Mouse (Mus musculus): Measurements from ENCODE around the gene Arl4d. TPM values are rescaled to one million over a fixed set of nuclear protein-coding genes. Genes with fewer than 3 reads are reported as not detected.

Gene Arl4d
- polyA plus RNA-seq, 1 experiment from 2014 or later = 8.1 TPM

DNA sequence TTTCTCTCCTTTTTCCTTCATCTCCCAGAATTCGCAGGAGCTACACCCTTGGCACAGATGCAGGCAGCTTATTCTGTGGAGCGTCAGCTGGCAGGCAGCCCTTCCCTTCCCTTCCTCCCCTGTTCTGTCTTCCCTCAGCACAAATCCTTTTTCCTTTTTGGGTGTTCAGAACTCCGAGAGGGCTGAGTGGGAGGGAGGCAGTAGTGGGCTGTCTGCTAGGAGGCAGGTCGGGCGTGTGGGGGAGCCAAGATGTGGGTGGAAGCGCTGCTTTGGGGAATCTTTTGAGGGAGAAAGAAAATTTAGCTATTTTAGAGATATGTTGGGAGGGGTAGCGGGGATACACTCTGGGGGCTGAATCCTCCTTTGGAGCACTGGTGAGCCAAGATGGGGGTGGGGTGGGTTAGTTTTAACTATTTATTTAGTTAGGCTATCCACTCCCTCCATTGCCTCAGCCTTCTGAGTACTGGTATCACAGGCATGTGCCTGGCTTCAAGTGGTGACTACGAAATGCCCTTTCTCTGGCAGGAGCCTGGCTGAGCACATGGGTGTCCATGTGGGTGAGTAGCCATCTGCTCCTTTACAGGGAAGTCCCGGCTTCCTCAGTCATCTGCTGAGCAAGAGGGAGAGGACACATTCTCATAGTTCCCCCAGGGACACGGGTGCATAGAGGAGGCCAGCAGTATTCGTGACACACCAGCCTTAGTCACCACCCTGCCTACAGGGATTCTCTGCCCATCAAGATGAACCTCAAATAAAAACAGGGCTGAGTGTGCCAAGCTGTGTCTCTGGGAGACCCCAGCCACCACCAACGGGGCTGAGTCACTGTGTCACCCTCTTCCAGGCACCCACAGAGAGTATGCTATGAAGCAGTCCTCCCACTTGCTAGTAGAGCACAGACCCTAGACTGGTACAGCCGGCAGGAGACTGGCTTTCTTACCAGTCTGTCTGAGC, 22.3 kb downstream of the Arl4d start:
- Histone ChIP-seq H3K27me3 (replicated peaks) (no peaks in the 10 kb centered on the region), H3K4me2 (no peak overlapping the region), H3K4me3 (replicated peaks) (no peak overlapping the region), H3K9me3 (replicated peaks) (no peaks in the 10 kb centered on the region), H3K27ac (replicated peaks) (peak overlapping the region; percentile 45; the same call in 1 of the 2 replicates), H3K36me3 (no peaks in the 10 kb centered on the region), H3K9ac (replicated peaks) (no peak overlapping the region), H3K4me1 (peaks cover 24% of the 10 kb centered on the region)
- 56% methylated on average over 13 of the region's 13 CpGs for whole genome bisulfite sequencing
- ATAC-seq (ENCODE audit: low FRiP score) = no peak

GRCm38 (mm10) chr11:101689701-101690113, 24.4 kb downstream of the Arl4d start:
- Histone ChIP-seq H3K4me2 (no peak overlapping the region), H3K36me3 (no peaks in the 10 kb centered on the region), H3K27me3 (replicated peaks) (no peaks in the 10 kb centered on the region), H3K27ac (replicated peaks) (no peak overlapping the region), H3K9me3 (replicated peaks) (no peaks in the 10 kb centered on the region), H3K4me3 (replicated peaks) (no peak overlapping the region), H3K9ac (replicated peaks) (no peak overlapping the region), H3K4me1 (peaks cover 24% of the 10 kb centered on the region)
- 31% methylated on average over 10 of the region's 10 CpGs for WGBS
- ATAC-seq (ENCODE audit: low FRiP score) = no peak

DNA sequence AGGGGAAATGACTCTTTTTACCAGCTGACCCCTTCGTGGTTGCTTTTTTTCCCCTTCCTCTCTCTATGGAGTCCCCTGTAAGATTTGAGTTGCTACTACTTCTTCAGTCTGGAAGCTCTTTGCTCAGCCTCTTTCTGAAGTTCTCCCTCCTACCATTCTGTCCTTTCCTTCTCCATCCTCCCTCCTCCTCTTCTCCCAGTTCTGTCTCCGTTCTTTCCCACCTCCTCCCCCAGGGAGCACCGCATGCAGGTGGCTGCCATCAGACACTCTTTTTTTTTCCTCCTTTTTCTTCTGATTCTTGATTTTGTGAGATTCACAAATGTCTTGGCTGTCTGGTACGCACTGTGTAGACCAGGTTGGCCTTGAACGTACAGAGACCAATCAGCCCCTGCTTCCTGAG, 25.0 kb downstream of the Arl4d start:
- no peak overlapping the region for H3K27ac ChIP-seq (replicated peaks)
- H3K27me3 ChIP-seq (replicated peaks) = no peaks in the 10 kb centered on the region
- no peaks in the 10 kb centered on the region for H3K36me3 ChIP-seq
- H3K4me1 ChIP-seq = peaks cover 27% of the 10 kb centered on the region
- no peaks in the 10 kb centered on the region for H3K9me3 ChIP-seq (replicated peaks)
- H3K4me3 ChIP-seq (replicated peaks) = no peak overlapping the region
- no peak overlapping the region for H3K9ac ChIP-seq (replicated peaks)
- H3K4me2 ChIP-seq = no peak overlapping the region
- no peak for ATAC-seq (ENCODE audit: low FRiP score)
- WGBS = 72% methylated on average over 5 of the region's 5 CpGs

GRCm38 (mm10) chr11:101695906-101696661, 30.7 kb downstream of the Arl4d start:
- ATAC-seq (ENCODE audit: low FRiP score) = peak; percentile 68
- no peaks in the 10 kb centered on the region for H3K27me3 ChIP-seq (replicated peaks)
- peak overlapping the region; percentile 43 for H3K9ac ChIP-seq (replicated peaks)
- 2% methylated on average over 20 of the region's 20 CpGs for WGBS
- peaks cover 26% of the 10 kb centered on the region for H3K4me1 ChIP-seq
- peak overlapping the region; percentile 24 for H3K4me3 ChIP-seq (replicated peaks)
- no peaks in the 10 kb centered on the region for H3K9me3 ChIP-seq (replicated peaks)
- H3K27ac ChIP-seq (replicated peaks) = peak overlapping the region; percentile 74
- H3K36me3 ChIP-seq = no peaks in the 10 kb centered on the region
- H3K4me2 ChIP-seq = peak overlapping the region; percentile 57

DNA sequence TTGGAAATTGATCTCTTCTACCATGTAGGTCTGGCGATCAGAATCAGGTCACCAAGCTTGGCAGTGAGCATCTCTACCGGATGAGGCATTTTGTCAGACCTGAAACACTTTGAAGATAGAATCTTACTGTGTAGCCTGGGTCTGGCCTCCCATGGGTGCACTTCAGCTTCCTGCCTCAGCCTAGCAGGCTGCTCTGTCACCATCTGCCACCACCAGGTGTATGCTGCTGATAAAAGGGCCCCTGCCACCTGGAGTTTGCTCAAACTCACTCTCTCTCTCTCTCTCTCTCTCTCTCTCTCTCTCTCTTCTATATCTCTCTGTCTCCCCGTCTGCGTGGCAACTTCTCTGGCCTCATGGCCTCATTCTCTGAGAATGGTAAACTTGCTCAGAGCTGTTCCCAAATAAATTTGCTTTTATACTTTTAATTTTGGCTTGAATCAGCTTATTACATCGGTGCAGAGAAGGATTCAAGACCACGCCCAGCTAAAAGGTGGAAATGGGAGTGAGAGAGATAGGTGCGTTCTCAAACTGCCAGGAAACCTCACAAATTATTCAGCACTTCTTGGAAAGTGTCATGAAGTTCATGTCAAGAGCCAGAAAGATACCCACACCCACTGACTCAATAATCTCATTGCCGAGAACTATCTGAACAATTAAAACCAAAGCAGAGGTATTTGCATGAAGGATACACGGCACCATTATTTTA, 32.0 kb downstream of the Arl4d start:
- peaks cover 26% of the 10 kb centered on the region for H3K4me1 ChIP-seq
- H3K9me3 ChIP-seq (replicated peaks) = no peaks in the 10 kb centered on the region
- no peak overlapping the region for H3K4me2 ChIP-seq
- 88% methylated on average over 9 of the region's 9 CpGs for WGBS
- no peaks in the 10 kb centered on the region for H3K36me3 ChIP-seq
- H3K4me3 ChIP-seq (replicated peaks) = no peak overlapping the region
- no peak overlapping the region; the same call in 1 of the 2 replicates for H3K27ac ChIP-seq (replicated peaks)
- ATAC-seq (ENCODE audit: low FRiP score) = no peak
- no peak overlapping the region for H3K9ac ChIP-seq (replicated peaks)
- H3K27me3 ChIP-seq (replicated peaks) = no peaks in the 10 kb centered on the region

DNA sequence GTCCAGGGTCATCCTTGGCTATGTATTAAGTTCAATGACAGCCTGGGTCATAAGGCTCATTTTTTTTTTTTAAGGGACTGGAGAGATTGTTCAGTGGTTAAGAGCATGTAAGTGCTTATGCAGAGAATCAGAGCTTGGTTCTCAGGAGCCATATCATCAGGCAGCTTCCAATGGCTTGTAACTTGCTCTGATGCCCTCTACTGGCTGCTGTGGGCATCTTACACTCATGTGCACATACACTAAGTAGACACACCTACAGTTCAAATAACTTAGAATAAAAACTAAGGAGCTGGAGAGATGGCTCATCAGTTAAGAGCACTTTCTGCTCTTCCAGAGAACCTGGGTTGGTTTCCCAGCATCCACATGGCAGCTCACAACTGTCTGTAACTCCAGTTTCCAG, 32.8 kb downstream of the Arl4d start:
- Histone ChIP-seq H3K9me3 (replicated peaks) (no peaks in the 10 kb centered on the region), H3K36me3 (no peaks in the 10 kb centered on the region), H3K27me3 (replicated peaks) (no peaks in the 10 kb centered on the region), H3K9ac (replicated peaks) (no peak overlapping the region), H3K4me3 (replicated peaks) (no peak overlapping the region), H3K4me2 (no peak overlapping the region), H3K4me1 (peaks cover 26% of the 10 kb centered on the region), H3K27ac (replicated peaks) (no peak overlapping the region)
- no peak for ATAC-seq (ENCODE audit: low FRiP score)

GRCm38 (mm10) chr11:101699556-101699955, 34.2 kb downstream of the Arl4d start:
- WGBS = 95% methylated on average over 1 of the region's 1 CpGs
- no peak for ATAC-seq (ENCODE audit: low FRiP score)

DNA sequence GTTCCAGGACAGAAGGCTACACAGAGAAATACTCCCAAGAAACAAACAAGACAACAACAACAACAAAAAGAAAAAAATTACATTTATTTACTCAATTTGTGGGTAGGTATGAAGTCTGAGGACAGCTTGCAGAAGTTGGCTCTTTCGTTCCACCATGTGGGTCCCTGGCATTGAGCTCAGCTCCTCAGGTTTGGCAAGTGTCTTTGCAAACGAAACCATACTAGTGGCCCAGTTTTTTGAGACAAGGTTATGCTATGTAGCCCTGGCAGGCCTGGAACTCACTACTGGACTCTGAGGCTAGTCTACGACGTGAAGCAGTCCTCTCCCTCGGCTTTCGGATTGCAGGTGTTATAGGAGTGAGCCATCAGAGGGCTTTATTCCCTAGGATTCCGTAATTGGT, 34.6 kb downstream of the Arl4d start:
- H3K27me3 ChIP-seq (replicated peaks) = no peaks in the 10 kb centered on the region
- no peak overlapping the region for H3K9ac ChIP-seq (replicated peaks)
- H3K4me1 ChIP-seq = peaks cover 37% of the 10 kb centered on the region
- WGBS = 54% methylated on average over 7 of the region's 7 CpGs
- no peak overlapping the region for H3K4me2 ChIP-seq
- ATAC-seq (ENCODE audit: low FRiP score) = no peak
- H3K4me3 ChIP-seq (replicated peaks) = no peak overlapping the region
- no peaks in the 10 kb centered on the region for H3K36me3 ChIP-seq
- H3K9me3 ChIP-seq (replicated peaks) = no peaks in the 10 kb centered on the region
- H3K27ac ChIP-seq (replicated peaks) = no peak overlapping the region

More at GRCm38 (mm10) chr11:101699556-101699955, 34.2 kb downstream of the Arl4d start:
- peaks cover 36% of the 10 kb centered on the region for H3K4me1 ChIP-seq
- H3K4me3 ChIP-seq (replicated peaks) = no peak overlapping the region
- no peak overlapping the region for H3K9ac ChIP-seq (replicated peaks)
- no peaks in the 10 kb centered on the region for H3K27me3 ChIP-seq (replicated peaks)
- H3K9me3 ChIP-seq (replicated peaks) = no peaks in the 10 kb centered on the region
- H3K36me3 ChIP-seq = no peaks in the 10 kb centered on the region
- no peak overlapping the region for H3K4me2 ChIP-seq
- no peak overlapping the region for H3K27ac ChIP-seq (replicated peaks)

DNA sequence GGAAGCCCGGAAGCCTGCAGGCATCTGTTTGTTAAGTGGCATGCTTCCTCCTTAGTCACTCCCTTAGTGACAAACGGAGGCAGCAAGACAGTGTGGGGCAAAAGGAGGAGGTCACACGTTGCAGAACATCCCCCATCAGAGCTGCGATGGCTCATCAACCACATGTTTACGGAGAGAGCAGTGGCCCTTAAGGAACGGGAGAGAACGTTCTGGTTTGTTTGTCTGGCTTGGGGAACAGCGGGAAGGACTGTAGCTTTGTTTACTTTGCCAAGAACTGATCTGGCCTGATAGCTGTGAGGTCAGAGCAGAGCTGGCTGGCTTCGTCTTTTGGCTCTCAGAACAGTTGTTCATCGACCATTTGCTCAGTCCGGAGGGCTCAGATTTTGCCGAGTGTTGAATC, 35.1 kb downstream of the Arl4d start:
- no peak overlapping the region for H3K4me3 ChIP-seq (replicated peaks)
- no peak overlapping the region for H3K27ac ChIP-seq (replicated peaks)
- WGBS = 40% methylated on average over 12 of the region's 12 CpGs
- H3K4me2 ChIP-seq = no peak overlapping the region
- peaks cover 32% of the 10 kb centered on the region for H3K4me1 ChIP-seq
- no peaks in the 10 kb centered on the region for H3K36me3 ChIP-seq
- no peak overlapping the region for H3K9ac ChIP-seq (replicated peaks)
- no peaks in the 10 kb centered on the region for H3K9me3 ChIP-seq (replicated peaks)
- no peaks in the 10 kb centered on the region for H3K27me3 ChIP-seq (replicated peaks)
- no peak for ATAC-seq (ENCODE audit: low FRiP score)

GRCm38 (mm10) chr11:101704081-101704480, 38.7 kb downstream of the Arl4d start:
- Histone ChIP-seq H3K27ac (replicated peaks) (0 out of 2 replicates have a peak overlapping the region, but pooled peaks have one; percentile 18), H3K4me2 (no peak overlapping the region), H3K36me3 (no peaks in the 10 kb centered on the region), H3K4me1 (peaks cover 18% of the 10 kb centered on the region), H3K9ac (replicated peaks) (no peak overlapping the region), H3K27me3 (replicated peaks) (no peaks in the 10 kb centered on the region), H3K9me3 (replicated peaks) (no peaks in the 10 kb centered on the region), H3K4me3 (replicated peaks) (no peak overlapping the region)
- no peak for ATAC-seq (ENCODE audit: low FRiP score)
- 11% methylated on average over 5 of the region's 5 CpGs for WGBS

DNA sequence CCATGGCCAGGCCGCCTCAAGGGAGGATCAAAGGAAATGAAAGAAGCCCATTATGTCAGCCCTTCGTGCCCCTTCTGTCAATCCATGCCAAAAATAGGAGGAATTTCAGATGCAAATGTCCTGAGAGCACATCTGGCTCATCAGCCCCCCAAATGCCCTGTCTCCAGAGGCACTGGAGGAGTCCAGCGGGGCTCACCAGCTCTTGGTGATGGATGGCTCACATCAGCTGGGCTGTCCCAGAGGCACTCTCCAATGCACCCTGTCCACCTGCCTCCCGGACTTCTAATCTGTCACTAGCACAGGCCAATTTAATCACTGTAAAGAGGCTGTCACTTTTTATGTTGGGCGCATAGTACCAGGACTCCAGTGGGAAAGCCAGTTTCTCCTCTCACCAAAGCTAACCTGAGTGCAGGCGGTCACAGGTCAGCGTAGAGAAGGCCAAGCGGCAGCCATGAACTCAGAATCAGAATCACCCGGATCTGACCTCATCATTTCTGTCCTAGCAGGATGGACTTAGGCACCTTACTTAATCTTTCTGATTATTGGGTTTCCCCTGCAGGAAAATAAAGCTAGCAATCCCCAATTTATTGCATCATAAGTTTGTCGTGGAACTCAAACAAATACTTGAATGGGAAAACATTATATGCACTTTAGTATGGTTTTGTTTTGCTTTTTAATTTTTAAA, 41.6 kb downstream of the Arl4d start:
- no peak overlapping the region for H3K4me3 ChIP-seq (replicated peaks)
- ATAC-seq (ENCODE audit: low FRiP score) = no peak
- H3K4me2 ChIP-seq = no peak overlapping the region
- no peak overlapping the region for H3K27ac ChIP-seq (replicated peaks)
- H3K27me3 ChIP-seq (replicated peaks) = no peaks in the 10 kb centered on the region
- no peaks in the 10 kb centered on the region for H3K9me3 ChIP-seq (replicated peaks)
- H3K36me3 ChIP-seq = no peaks in the 10 kb centered on the region
- H3K9ac ChIP-seq (replicated peaks) = no peak overlapping the region
- peaks cover 11% of the 10 kb centered on the region for H3K4me1 ChIP-seq
- WGBS = 52% methylated on average over 10 of the region's 10 CpGs

Measured in neural tube, embryonic 15.5 days (tissue).